22 mouse cellular contexts compared by ENCODE assay signal in genomic region chr5:125683491-125683890, GRCm38 (mm10).
DNase-seq lines count a peak whose midpoint lies in the region; ATAC-seq and TF ChIP-seq lines count a peak whose summit lies in the region.
"Had no signal": no experiment of that assay in that cellular context is flagged by ENCODE, and none has a peak within 500 bp of the region (broad histone marks: within the 10 kb centered on the region; RNA-seq: fewer than 3 reads in every experiment).

No protein-coding gene starts in this region.

- H3K4me1 ChIP-seq in forebrain, embryonic 13.5 days = peaks cover 20% of the 10 kb centered on the region
- H3K4me1 ChIP-seq in forebrain, embryonic 16.5 days (replicated peaks; ENCODE audit: control insufficient read depth, insufficient read depth, low read length) = peaks cover 11% of the 10 kb centered on the region
- H3K4me1 ChIP-seq: embryonic facial prominence, embryonic 12.5 days; embryonic facial prominence, embryonic 15.5 days; heart, embryonic 13.5 days; hindbrain, embryonic 12.5 days had no signal

- no peak overlapping the region for H3K9ac ChIP-seq in forebrain, embryonic 13.5 days
- H3K9ac ChIP-seq in forebrain, embryonic 16.5 days (replicated peaks; ENCODE audit: low read depth, low read length) = no peak overlapping the region
- H3K9ac ChIP-seq: embryonic facial prominence, embryonic 12.5 days; embryonic facial prominence, embryonic 15.5 days; forebrain, embryonic 15.5 days; heart, embryonic 13.5 days; hindbrain, embryonic 12.5 days; hindbrain, embryonic 15.5 days had no signal

- no peak for TF ChIP-seq POLR2A in brain, embryonic 14.5 days (IDR thresholded peaks at IDR 0.05; ENCODE audit: borderline replicate concordance, extremely low read depth, insufficient read depth, insufficient read length, poor library complexity, severe bottlenecking)

- DNase-seq in left cerebral cortex, adult 2 months (ENCODE audit: extremely low spot score in 1 of 2, low spot score in 2 of 2) = no peak
- no peak for DNase-seq in left cerebral cortex, adult 9 months (ENCODE audit: low spot score in 2 of 2)
- peak; percentile 47 for DNase-seq in brain, embryonic 14.5 days (ENCODE audit: low read depth)
- no peak for DNase-seq in ovary, postnatal 10 days (ENCODE audit: low spot score)
- DNase-seq: adrenal gland, adult 2 months; adrenal gland, postnatal 14 days; cerebellum, adult 18-20 months; cerebellum, adult 9-10 months; gastrocnemius, postnatal 25 days; heart, adult 18-20 months; heart, postnatal 14 days; heart, postnatal 4 days had no signal

- no peaks in the 10 kb centered on the region for H3K36me3 ChIP-seq in forebrain, embryonic 13.5 days (ENCODE audit: poor library complexity, severe bottlenecking)
- H3K36me3 ChIP-seq in forebrain, embryonic 16.5 days (ENCODE audit: control insufficient read depth, insufficient read depth) = no peaks in the 10 kb centered on the region
- H3K36me3 ChIP-seq: embryonic facial prominence, embryonic 12.5 days; embryonic facial prominence, embryonic 15.5 days; forebrain, embryonic 15.5 days; heart, embryonic 13.5 days; hindbrain, embryonic 12.5 days; hindbrain, embryonic 15.5 days had no signal

- no peak overlapping the region for H3K4me3 ChIP-seq in forebrain, embryonic 13.5 days
- no peak overlapping the region for H3K4me3 ChIP-seq in forebrain, embryonic 16.5 days (replicated peaks; ENCODE audit: low read length)
- H3K4me3 ChIP-seq in left cerebral cortex, adult 2 months = no peak overlapping the region
- H3K4me3 ChIP-seq: embryonic facial prominence, embryonic 12.5 days; embryonic facial prominence, embryonic 15.5 days; forebrain, embryonic 15.5 days; heart, embryonic 13.5 days; hindbrain, embryonic 12.5 days; hindbrain, embryonic 15.5 days had no signal

- WGBS in forebrain, embryonic 13.5 days = 70% methylated on average over 6 of the region's 6 CpGs
- WGBS in forebrain, embryonic 16.5 days = 63% methylated on average over 6 of the region's 6 CpGs

- no peak for TF ChIP-seq CTCF in left cerebral cortex, adult 2 months (IDR thresholded peaks at IDR 0.05)
- TF ChIP-seq CTCF in brain, embryonic 14.5 days (IDR thresholded peaks at IDR 0.05; ENCODE audit: borderline replicate concordance, extremely low read depth, insufficient read depth, insufficient read length) = no peak

- H3K4me2 ChIP-seq in forebrain, embryonic 13.5 days = no peak overlapping the region
- H3K4me2 ChIP-seq in forebrain, embryonic 16.5 days (ENCODE audit: low read length) = no peak overlapping the region
- H3K4me2 ChIP-seq: embryonic facial prominence, embryonic 12.5 days; embryonic facial prominence, embryonic 15.5 days; forebrain, embryonic 15.5 days; heart, embryonic 13.5 days; hindbrain, embryonic 12.5 days; hindbrain, embryonic 15.5 days had no signal

- H3K27ac ChIP-seq in forebrain, embryonic 13.5 days = no peak overlapping the region
- no peak overlapping the region for H3K27ac ChIP-seq in forebrain, embryonic 16.5 days (ENCODE audit: low read length)
- H3K27ac ChIP-seq in left cerebral cortex, adult 2 months = peak overlapping the region; percentile 54; the same call in 1 of the 2 replicates
- H3K27ac ChIP-seq: embryonic facial prominence, embryonic 12.5 days; embryonic facial prominence, embryonic 15.5 days; forebrain, embryonic 15.5 days; heart, embryonic 13.5 days; hindbrain, embryonic 12.5 days; hindbrain, embryonic 15.5 days had no signal

- intact Hi-C loops in left cerebral cortex, adult 2 months (cut with DNase I) = no loop called here

- H3K27me3 ChIP-seq in forebrain, embryonic 13.5 days = no peaks in the 10 kb centered on the region
- H3K27me3 ChIP-seq in forebrain, embryonic 16.5 days (replicated peaks; ENCODE audit: control insufficient read depth, insufficient read depth, low read length) = no peaks in the 10 kb centered on the region
- H3K27me3 ChIP-seq: embryonic facial prominence, embryonic 12.5 days; embryonic facial prominence, embryonic 15.5 days; forebrain, embryonic 15.5 days; heart, embryonic 13.5 days; hindbrain, embryonic 12.5 days; hindbrain, embryonic 15.5 days had no signal

- 0 out of 2 replicates have a peak, but pooled peaks have one; percentile 19 for ATAC-seq in forebrain, embryonic 13.5 days
- no peak for ATAC-seq in forebrain, embryonic 16.5 days
- ATAC-seq: CD4-positive, CD25-positive, alpha-beta regulatory T cell, adult 4 months; forebrain, embryonic 15.5 days; intestine, postnatal 0 days had no signal

- no peaks in the 10 kb centered on the region for H3K9me3 ChIP-seq in forebrain, embryonic 13.5 days (replicated peaks)
- H3K9me3 ChIP-seq in forebrain, embryonic 16.5 days (ENCODE audit: control insufficient read depth, low read length) = no peaks in the 10 kb centered on the region
- H3K9me3 ChIP-seq: embryonic facial prominence, embryonic 12.5 days; embryonic facial prominence, embryonic 15.5 days; forebrain, embryonic 15.5 days; heart, embryonic 13.5 days; hindbrain, embryonic 12.5 days; hindbrain, embryonic 15.5 days had no signal
